Mouse (Mus musculus): ENCODE results near the gene Foxp1. TPM values are rescaled to one million over a fixed set of nuclear protein-coding genes. Genes with fewer than 3 reads are reported as not detected.

Gene Foxp1
- total RNA-seq, 2 experiments from 2014 or later = 142 TPM

- intact Hi-C loops (cut with DNase I) = no loop called here
- no peak for DNase-seq (ENCODE audit: low spot score in 2 of 2)
Observed at GRCm38 (mm10) chr6:99322132-99322904, 200.2 kb downstream of the Foxp1 start.

- intact Hi-C loops (cut with DNase I) = no loop called here
- no peak for DNase-seq (ENCODE audit: low spot score in 2 of 2)
Observed at GRCm38 (mm10) chr6:99320444-99320843, 202.1 kb downstream of the Foxp1 start.

- intact Hi-C loops (cut with DNase I) = no loop called here
- DNase-seq (ENCODE audit: low spot score in 2 of 2) = no peak
Observed at GRCm38 (mm10) chr6:99319415-99320405, 202.8 kb downstream of the Foxp1 start.

GRCm38 (mm10) chr6:99314746-99315145 lies 207.8 kb downstream of the Foxp1 start:
- intact Hi-C loops (cut with DNase I) = no loop called here
- DNase-seq (ENCODE audit: low spot score in 2 of 2) = no peak

GRCm38 (mm10) chr6:99310529-99310928 lies 212.0 kb downstream of the Foxp1 start:
- intact Hi-C loops (cut with DNase I) = no loop called here
- DNase-seq (ENCODE audit: low spot score in 2 of 2) = no peak

- no peak for DNase-seq (ENCODE audit: low spot score in 2 of 2)
- intact Hi-C loops (cut with DNase I) = no loop called here
Observed at GRCm38 (mm10) chr6:99310171-99310500, 212.4 kb downstream of the Foxp1 start.

- DNase-seq (ENCODE audit: low spot score in 2 of 2) = no peak
- intact Hi-C loops (cut with DNase I) = no loop called here
Observed at GRCm38 (mm10) chr6:99309466-99310170, 212.9 kb downstream of the Foxp1 start.

GRCm38 (mm10) chr6:99305751-99306150 lies 216.8 kb downstream of the Foxp1 start:
- intact Hi-C loops (cut with DNase I) = no loop called here
- DNase-seq (ENCODE audit: low spot score in 2 of 2) = no peak

GRCm38 (mm10) chr6:99305236-99305635 lies 217.3 kb downstream of the Foxp1 start:
- DNase-seq (ENCODE audit: low spot score in 2 of 2) = no peak
- intact Hi-C loops (cut with DNase I) = no loop called here

GRCm38 (mm10) chr6:99302662-99303435 lies 219.7 kb downstream of the Foxp1 start:
- DNase-seq (ENCODE audit: low spot score in 2 of 2) = no peak
- intact Hi-C loops (cut with DNase I) = no loop called here

GRCm38 (mm10) chr6:99301923-99302322 lies 220.6 kb downstream of the Foxp1 start:
- DNase-seq (ENCODE audit: low spot score in 2 of 2) = no peak
- intact Hi-C loops (cut with DNase I) = no loop called here

GRCm38 (mm10) chr6:99300235-99300634 lies 222.3 kb downstream of the Foxp1 start:
- intact Hi-C loops (cut with DNase I) = no loop called here

GRCm38 (mm10) chr6:99299196-99299595 lies 223.3 kb downstream of the Foxp1 start:
- DNase-seq (ENCODE audit: low spot score in 2 of 2) = no peak
- intact Hi-C loops (cut with DNase I) = no loop called here

More at GRCm38 (mm10) chr6:99300235-99300634, 222.3 kb downstream of the Foxp1 start:
- DNase-seq (ENCODE audit: low spot score in 2 of 2) = no peak

- intact Hi-C loops (cut with DNase I) = no loop called here
Observed at GRCm38 (mm10) chr6:99297535-99297934, 225.0 kb downstream of the Foxp1 start.

GRCm38 (mm10) chr6:99295495-99295894 lies 227.0 kb downstream of the Foxp1 start:
- intact Hi-C loops (cut with DNase I) = loop anchor here (1.0 kb wide), 1 partner anchor 25 kb away; no protein-coding TSS in a partner anchor
- peak; percentile 44 to 47 for DNase-seq (ENCODE audit: low spot score in 2 of 2)

More at GRCm38 (mm10) chr6:99297535-99297934, 225.0 kb downstream of the Foxp1 start:
- no peak for DNase-seq (ENCODE audit: low spot score in 2 of 2)

GRCm38 (mm10) chr6:99289220-99289619 lies 233.3 kb downstream of the Foxp1 start:
- DNase-seq (ENCODE audit: low spot score in 2 of 2) = no peak
- intact Hi-C loops (cut with DNase I) = no loop called here

GRCm38 (mm10) chr6:99285026-99285425 lies 237.5 kb downstream of the Foxp1 start:
- DNase-seq (ENCODE audit: low spot score in 2 of 2) = no peak
- intact Hi-C loops (cut with DNase I) = no loop called here

GRCm38 (mm10) chr6:99284019-99284418 lies 238.5 kb downstream of the Foxp1 start:
- intact Hi-C loops (cut with DNase I) = no loop called here
- no peak for DNase-seq (ENCODE audit: low spot score in 2 of 2)
